Mouse (Mus musculus): ENCODE results near the gene Msantd2. TPM values are rescaled to one million over a fixed set of nuclear protein-coding genes. Genes with fewer than 3 reads are reported as not detected.

Msantd2 gene
- polyA plus RNA-seq, 1 experiment: 22.9 TPM

DNA sequence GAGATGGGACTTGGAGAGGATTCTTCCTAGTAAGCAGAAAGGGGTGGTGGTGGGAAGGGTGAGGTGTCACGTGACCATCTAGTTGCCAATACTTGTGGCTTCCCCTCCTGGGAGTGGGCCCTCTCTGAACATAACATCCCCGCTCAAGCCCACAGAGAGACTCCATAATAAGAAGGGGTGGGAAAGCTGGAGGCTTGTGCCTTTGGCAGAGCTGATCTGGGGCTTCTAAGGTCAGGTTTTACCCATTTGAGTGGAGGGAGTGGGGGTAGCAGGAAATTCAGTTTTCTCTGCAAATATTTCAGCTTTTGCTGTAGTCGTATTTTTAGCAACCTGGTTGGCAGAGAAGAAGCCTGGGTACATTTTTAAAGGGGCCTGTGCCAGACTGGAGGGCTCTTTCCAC lies 67.2 kb downstream of the Msantd2 start:
- TF ChIP-seq POLR2A (IDR thresholded peaks at IDR 0.05; ENCODE audit: borderline replicate concordance, extremely low read depth, low read depth, low read length): no peak
- no peak for TF ChIP-seq CTCF (IDR thresholded peaks at IDR 0.05; ENCODE audit: insufficient read depth, low read length)
- Histone ChIP-seq H3K4me3 (replicated peaks; ENCODE audit: extremely low read depth, low read depth, low read length) (no peak overlapping the region), H3K4me1 (ENCODE audit: control insufficient read depth, insufficient read depth, low read length) (peaks cover 3% of the 10 kb centered on the region; the same call in 1 of the 2 replicates)
- DNase-seq: no peak
- 67% methylated on average over 3 of the region's 3 CpGs for WGBS

GRCm38 (mm10) chr9:37560617-37561016 lies 71.5 kb downstream of the Msantd2 start:
- WGBS: 86% methylated on average over 2 of the region's 2 CpGs
- Histone ChIP-seq H3K4me3 (replicated peaks; ENCODE audit: extremely low read depth, low read depth, low read length) (no peak overlapping the region), H3K4me1 (ENCODE audit: control insufficient read depth, insufficient read depth, low read length) (no peaks in the 10 kb centered on the region)
- TF ChIP-seq CTCF (IDR thresholded peaks at IDR 0.05; ENCODE audit: insufficient read depth, low read length): no peak
- DNase-seq: no peak

DNA sequence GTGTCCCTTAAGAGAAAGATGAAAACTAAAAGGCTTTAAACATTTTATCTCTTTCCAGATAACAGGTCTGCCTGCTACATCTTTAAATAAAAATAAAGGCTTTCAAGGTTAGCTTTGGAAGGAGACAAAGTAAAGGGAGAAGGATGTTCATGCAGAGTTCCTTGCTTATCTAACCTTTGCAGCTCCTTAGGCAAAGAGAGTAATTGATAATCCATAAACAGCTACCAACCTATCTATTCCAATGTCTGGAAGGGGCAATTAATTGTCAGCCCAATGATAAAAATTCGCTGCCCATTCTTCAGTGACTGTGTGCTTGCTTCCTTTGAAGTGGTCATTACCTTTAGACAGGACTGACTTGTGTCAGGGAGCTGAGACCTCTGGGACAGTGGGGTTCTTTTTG lies 74.7 kb downstream of the Msantd2 start:
- Histone ChIP-seq H3K4me3 (replicated peaks; ENCODE audit: extremely low read depth, low read depth, low read length) (no peak overlapping the region), H3K4me1 (ENCODE audit: control insufficient read depth, insufficient read depth, low read length) (peaks cover 8% of the 10 kb centered on the region; the same call in 1 of the 2 replicates)
- 69% methylated on average over 1 of the region's 1 CpGs for WGBS
- DNase-seq: no peak
- TF ChIP-seq CTCF (IDR thresholded peaks at IDR 0.05; ENCODE audit: insufficient read depth, low read length): no peak

- TF ChIP-seq POLR2A (IDR thresholded peaks at IDR 0.05; ENCODE audit: borderline replicate concordance, extremely low read depth, low read depth, low read length) (no peak), CTCF (IDR thresholded peaks at IDR 0.05; ENCODE audit: insufficient read depth, low read length) (no peak)
- no peak for DNase-seq
- 97% methylated on average over 2 of the region's 2 CpGs for WGBS
Observed at GRCm38 (mm10) chr9:37567019-37567418, 77.9 kb downstream of the Msantd2 start.

DNA sequence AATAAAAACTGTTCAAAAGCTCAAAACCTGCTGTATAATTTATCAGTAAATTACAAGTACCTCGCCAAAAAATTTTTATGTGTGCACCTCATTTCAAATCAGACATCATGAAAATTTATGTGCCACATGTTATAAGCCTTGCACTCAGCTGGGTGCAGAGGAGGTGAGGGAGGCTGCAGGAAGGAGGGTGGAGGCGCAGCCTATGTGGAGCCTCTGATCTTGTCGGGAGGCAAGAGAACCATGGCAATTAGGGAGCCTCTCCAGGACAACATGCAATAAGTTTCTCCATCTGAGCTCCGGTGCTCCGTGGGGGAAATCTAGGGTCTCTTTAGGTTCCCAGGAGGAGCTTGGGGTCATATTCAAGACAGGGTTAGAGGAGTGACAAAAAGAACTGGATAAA lies 78.3 kb downstream of the Msantd2 start:
- H3K4me1 ChIP-seq (ENCODE audit: control insufficient read depth, insufficient read depth, low read length): peaks cover 10% of the 10 kb centered on the region; the same call in 1 of the 2 replicates
- WGBS: 38% methylated on average over 5 of the region's 5 CpGs
- DNase-seq: no peak

More at GRCm38 (mm10) chr9:37567019-37567418, 77.9 kb downstream of the Msantd2 start:
- H3K4me3 ChIP-seq (replicated peaks; ENCODE audit: extremely low read depth, low read depth, low read length): no peak overlapping the region
- H3K4me1 ChIP-seq (ENCODE audit: control insufficient read depth, insufficient read depth, low read length): peaks cover 10% of the 10 kb centered on the region; the same call in 1 of the 2 replicates

DNA sequence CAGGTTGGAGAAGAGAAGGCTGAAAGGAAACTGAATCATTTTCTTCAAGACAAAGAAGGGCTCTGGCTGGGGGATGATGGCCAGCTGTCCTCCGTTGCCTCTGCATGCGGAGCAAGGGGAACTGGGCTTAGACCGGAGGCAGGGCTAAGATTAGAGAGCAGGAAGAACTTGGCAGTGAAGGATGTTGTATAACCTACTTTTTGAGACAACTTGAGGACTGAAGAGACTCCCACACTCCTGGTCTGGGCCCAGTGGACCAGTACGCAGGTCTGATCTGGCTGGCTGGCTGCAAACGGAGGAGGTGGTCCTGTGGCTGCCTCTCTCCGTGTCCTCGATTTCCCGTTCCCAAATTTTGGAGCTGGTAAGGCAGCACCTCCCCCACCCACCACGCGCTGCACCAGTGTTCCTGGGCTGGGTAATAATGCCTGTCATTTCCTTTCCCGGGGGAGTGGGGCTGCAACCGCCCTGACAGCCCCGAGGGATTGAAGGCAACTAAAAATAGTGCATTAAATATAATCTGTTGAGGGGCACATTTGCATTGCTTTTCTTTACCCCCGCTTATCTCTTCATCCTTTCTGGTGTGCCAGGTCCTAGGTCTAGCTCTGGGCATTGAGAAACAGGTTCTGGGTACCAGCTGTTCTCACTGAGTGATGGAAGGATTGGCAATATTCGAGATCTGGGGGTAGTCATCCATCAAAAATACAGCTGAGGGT lies 78.9 kb downstream of the Msantd2 start:
- TF ChIP-seq POLR2A (IDR thresholded peaks at IDR 0.05; ENCODE audit: borderline replicate concordance, extremely low read depth, low read depth, low read length): no peak
- no peak for TF ChIP-seq CTCF (IDR thresholded peaks at IDR 0.05; ENCODE audit: insufficient read depth, low read length)
- DNase-seq: no peak
- Histone ChIP-seq H3K4me3 (replicated peaks; ENCODE audit: extremely low read depth, low read depth, low read length) (no peak overlapping the region), H3K4me1 (ENCODE audit: control insufficient read depth, insufficient read depth, low read length) (peaks cover 10% of the 10 kb centered on the region; the same call in 1 of the 2 replicates)
- WGBS: 15% methylated on average over 15 of the region's 15 CpGs

More for the DNA sequence above, 78.3 kb downstream of the Msantd2 start:
- TF ChIP-seq POLR2A (IDR thresholded peaks at IDR 0.05; ENCODE audit: borderline replicate concordance, extremely low read depth, low read depth, low read length) (no peak), CTCF (IDR thresholded peaks at IDR 0.05; ENCODE audit: insufficient read depth, low read length) (no peak)
- no peak overlapping the region for H3K4me3 ChIP-seq (replicated peaks; ENCODE audit: extremely low read depth, low read depth, low read length)

DNA sequence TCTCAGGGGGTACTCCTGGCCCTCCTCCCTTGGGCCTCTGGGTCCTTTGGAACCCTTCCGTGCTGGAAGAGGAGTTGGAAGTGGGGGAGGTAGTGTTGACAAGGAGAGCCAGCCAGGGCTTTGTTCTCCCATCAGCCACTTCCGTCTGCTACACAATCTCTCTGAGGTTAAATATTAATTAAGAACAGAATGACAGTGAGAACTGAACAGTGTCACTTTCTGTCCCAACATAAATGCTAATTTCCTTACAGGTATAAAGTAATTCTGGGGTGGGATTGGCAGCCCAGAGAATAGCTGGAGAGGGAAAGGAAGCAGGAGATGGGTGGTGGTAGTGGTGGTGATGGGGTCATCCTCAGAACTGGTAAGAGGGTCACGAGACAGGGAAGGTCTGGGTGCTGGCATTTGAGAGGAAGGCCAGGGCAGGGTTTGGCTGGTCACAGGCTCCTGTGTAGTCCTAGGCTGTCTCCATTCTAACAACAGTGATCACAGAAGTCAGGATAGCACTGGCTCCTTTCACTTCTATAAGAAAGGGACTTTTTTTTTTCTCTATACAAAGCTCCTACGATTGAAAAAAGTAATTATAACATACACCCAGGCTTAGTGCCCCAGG lies 79.6 kb downstream of the Msantd2 start:
- DNase-seq: no peak
- WGBS: 23% methylated on average over 4 of the region's 4 CpGs

GRCm38 (mm10) chr9:37569231-37569835 lies 80.2 kb downstream of the Msantd2 start:
- peaks cover 10% of the 10 kb centered on the region; the same call in 1 of the 2 replicates for H3K4me1 ChIP-seq (ENCODE audit: control insufficient read depth, insufficient read depth, low read length)
- WGBS: 53% methylated on average over 2 of the region's 2 CpGs
- no peak overlapping the region for H3K4me3 ChIP-seq (replicated peaks; ENCODE audit: extremely low read depth, low read depth, low read length)
- DNase-seq: no peak
- TF ChIP-seq POLR2A (IDR thresholded peaks at IDR 0.05; ENCODE audit: borderline replicate concordance, extremely low read depth, low read depth, low read length): no peak
- TF ChIP-seq CTCF (IDR thresholded peaks at IDR 0.05; ENCODE audit: insufficient read depth, low read length): no peak

More for the DNA sequence above, 79.6 kb downstream of the Msantd2 start:
- TF ChIP-seq POLR2A (IDR thresholded peaks at IDR 0.05; ENCODE audit: borderline replicate concordance, extremely low read depth, low read depth, low read length) (no peak), CTCF (IDR thresholded peaks at IDR 0.05; ENCODE audit: insufficient read depth, low read length) (no peak)
- H3K4me3 ChIP-seq (replicated peaks; ENCODE audit: extremely low read depth, low read depth, low read length): no peak overlapping the region
- peaks cover 10% of the 10 kb centered on the region; the same call in 1 of the 2 replicates for H3K4me1 ChIP-seq (ENCODE audit: control insufficient read depth, insufficient read depth, low read length)

GRCm38 (mm10) chr9:37572204-37572876 lies 83.2 kb downstream of the Msantd2 start:
- peaks cover 10% of the 10 kb centered on the region; the same call in 1 of the 2 replicates for H3K4me1 ChIP-seq (ENCODE audit: control insufficient read depth, insufficient read depth, low read length)
- no peak overlapping the region for H3K4me3 ChIP-seq (replicated peaks; ENCODE audit: extremely low read depth, low read depth, low read length)
- 50% methylated on average over 3 of the region's 3 CpGs for WGBS
- TF ChIP-seq CTCF (IDR thresholded peaks at IDR 0.05; ENCODE audit: insufficient read depth, low read length) (no peak), POLR2A (IDR thresholded peaks at IDR 0.05; ENCODE audit: borderline replicate concordance, extremely low read depth, low read depth, low read length) (no peak)
- no peak for DNase-seq

Other genes with a start within 250 kb of the Msantd2 start
- gene Slc37a2, start 233.6 kb upstream of the Msantd2 start, polyA plus RNA-seq (2012; rRNA removed): 4.4 and 6.5 TPM in 2 replicates
- gene Ccdc15, start 140.9 kb upstream of the Msantd2 start, polyA plus RNA-seq (2012; rRNA removed): 1.7 and 2.1 TPM in 2 replicates
- 2.0 and 2.9 TPM in 2 replicates for gene Hepacam, start 122.0 kb upstream of the Msantd2 start, polyA plus RNA-seq (2012; rRNA removed)
- gene Robo4, start 87.4 kb upstream of the Msantd2 start, polyA plus RNA-seq (2012; rRNA removed): 67.8 and 88.4 TPM in 2 replicates
- gene Robo3, start 56.1 kb upstream of the Msantd2 start, polyA plus RNA-seq (2012; rRNA removed): 0.07 and 0.22 TPM in 2 replicates
- 229 and 240 TPM in 2 replicates for gene Esam, start 38.8 kb downstream of the Msantd2 start, polyA plus RNA-seq (2012; rRNA removed)
- 60.7 and 63.3 TPM in 2 replicates for gene Vsig2, start 49.9 kb downstream of the Msantd2 start, polyA plus RNA-seq (2012; rRNA removed)
- 19.8 and 20.2 TPM in 2 replicates for gene Nrgn, start 63.6 kb downstream of the Msantd2 start, polyA plus RNA-seq (2012; rRNA removed)
- gene Siae, start 66.4 kb downstream of the Msantd2 start, polyA plus RNA-seq (2012; rRNA removed): 6.2 and 9.3 TPM in 2 replicates
- gene Spa17, start 124.4 kb downstream of the Msantd2 start, polyA plus RNA-seq (2012; rRNA removed): 2.6 and 3.1 TPM in 2 replicates
- 32.7 and 44.5 TPM in 2 replicates for gene Tbrg1, start 168.0 kb downstream of the Msantd2 start, polyA plus RNA-seq (2012; rRNA removed)
- gene Panx3, start 179.9 kb downstream of the Msantd2 start, polyA plus RNA-seq (2012; rRNA removed): not detected in 2 replicates
- gene Olfr160, start 226.9 kb downstream of the Msantd2 start, polyA plus RNA-seq (2012; rRNA removed): not detected in 2 replicates